Mouse (Mus musculus) cerebellum, adult 2 months (tissue): ENCODE results near the gene Ier5.

ENCODE experiments used
- CTCF ChIP-seq: fragments of 200-500 bp; IDR thresholded peaks from 2 replicates; pipeline ENCODE4 v1.5.1; 2011; ENCODE audit warnings: low read depth, mild to moderate bottlenecking, control low read depth, low read length, moderate library complexity, borderline replicate concordance; ENCODE audit not compliant: insufficient read depth
- POLR2A ChIP-seq: fragments of 200-500 bp; IDR thresholded peaks from 2 replicates; pipeline ENCODE4 v1.6.1; 2011; ENCODE audit warnings: low read length, control low read depth, borderline replicate concordance; ENCODE audit not compliant: insufficient read depth

- TF ChIP-seq POLR2A (no peak), CTCF (no peak)
Observed at GRCm38 (mm10) chr1:155093145-155093791, 6.2 kb downstream of the Ier5 start.
